Mouse (Mus musculus): ENCODE measurements around the gene 2010111I01Rik.

DNA sequence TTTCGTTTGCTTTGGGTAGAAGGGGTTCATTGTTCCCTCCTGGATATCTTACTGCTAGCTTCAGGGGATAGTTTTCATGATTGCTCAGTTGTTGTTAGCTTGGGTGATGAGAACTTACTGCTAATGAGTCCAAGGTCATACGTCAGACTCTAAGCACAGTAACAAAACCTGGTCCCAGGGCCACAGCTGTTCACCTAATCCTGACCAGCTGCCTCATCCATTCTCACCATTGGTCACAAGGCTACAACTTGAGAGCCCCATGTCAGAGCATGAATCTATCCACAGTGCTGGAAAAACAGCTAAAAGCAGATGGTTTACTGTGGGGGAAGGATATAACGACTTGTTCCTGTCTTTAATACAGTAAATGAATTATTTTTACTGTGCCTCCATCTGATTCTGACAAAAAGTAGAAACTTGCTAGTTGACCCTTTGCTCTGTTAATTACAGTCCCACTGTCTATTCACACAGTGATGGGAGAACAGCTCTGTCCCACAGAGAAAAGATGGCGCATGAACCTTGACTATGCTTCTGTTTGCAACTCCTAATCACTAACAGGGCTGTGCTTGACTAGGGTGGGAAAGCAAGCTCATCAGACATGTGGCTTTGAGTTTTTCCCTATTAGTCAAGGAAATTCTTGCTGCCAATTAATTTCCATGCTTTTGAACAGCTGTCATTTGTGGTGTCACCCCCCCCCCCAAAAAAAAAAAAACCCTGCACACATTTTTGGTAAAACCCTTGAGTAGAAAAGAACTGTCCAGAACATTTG is 103.9 kb downstream of the 2010111I01Rik start:
- TF ChIP-seq ZC3H11A (IDR thresholded peaks at IDR 0.05; ENCODE audit: borderline replicate concordance, low read depth, low read length) (no peak), ZNF384 (IDR thresholded peaks at IDR 0.05; ENCODE audit: low read depth, low read length) (no peak), MAFK (IDR thresholded peaks at IDR 0.05; ENCODE audit: insufficient read depth, low read depth, low read length) (no peak), HCFC1 (IDR thresholded peaks at IDR 0.05; ENCODE audit: borderline replicate concordance, insufficient read depth, low read length) (no peak), CHD2 (IDR thresholded peaks at IDR 0.05; ENCODE audit: low read depth, low read length) (no peak)
